Mouse (Mus musculus): Measurements from ENCODE around the gene Cramp1l. TPM values are rescaled to one million over a fixed set of nuclear protein-coding genes. Genes with fewer than 3 reads are reported as not detected.
"Not testable (repeated sequence)": the region's sequence is repeated elsewhere in the genome, so short reads cannot be mapped to it uniquely, and the experiment has no call there.

The Cramp1l gene
- total RNA-seq, 2 experiments from 2014 or later, result 27.2 to 28.3 TPM

GRCm38 (mm10) chr17:24959371-24959770 lies 56.2 kb downstream of the Cramp1l start:
- DNase-seq, result no peak

DNA sequence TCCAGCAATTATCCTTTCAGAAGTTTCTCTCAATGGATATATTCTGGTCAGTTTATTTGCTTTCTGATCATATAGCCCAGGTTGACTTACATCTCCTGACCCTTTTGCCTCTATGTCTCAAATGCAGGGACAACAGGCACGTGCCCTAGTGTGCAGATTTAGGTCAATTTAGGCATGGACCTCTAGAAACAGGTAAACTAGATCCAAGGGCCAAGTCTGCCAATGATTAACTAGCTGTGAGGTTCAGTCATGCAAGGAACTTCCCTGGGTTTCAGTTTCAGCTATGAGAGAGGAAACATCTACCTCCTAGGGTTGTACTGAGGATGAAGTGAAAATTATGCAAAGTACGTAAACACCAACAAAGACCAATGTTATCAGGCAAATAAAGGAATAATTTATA lies 62.3 kb downstream of the Cramp1l start:
- DNase-seq, result no peak

- no peak for DNase-seq
These were observed 64.9 kb downstream of the Cramp1l start for GRCm38 (mm10) chr17:24950671-24951070.

GRCm38 (mm10) chr17:24948204-24948603 lies 67.4 kb downstream of the Cramp1l start:
- DNase-seq, result no peak

- not testable (repeated sequence) for DNase-seq
These were observed 72.0 kb downstream of the Cramp1l start for GRCm38 (mm10) chr17:24943589-24943988.

GRCm38 (mm10) chr17:24943036-24943435 lies 72.6 kb downstream of the Cramp1l start:
- peak in 1 of 2 experiments; percentile 21 for DNase-seq

DNA sequence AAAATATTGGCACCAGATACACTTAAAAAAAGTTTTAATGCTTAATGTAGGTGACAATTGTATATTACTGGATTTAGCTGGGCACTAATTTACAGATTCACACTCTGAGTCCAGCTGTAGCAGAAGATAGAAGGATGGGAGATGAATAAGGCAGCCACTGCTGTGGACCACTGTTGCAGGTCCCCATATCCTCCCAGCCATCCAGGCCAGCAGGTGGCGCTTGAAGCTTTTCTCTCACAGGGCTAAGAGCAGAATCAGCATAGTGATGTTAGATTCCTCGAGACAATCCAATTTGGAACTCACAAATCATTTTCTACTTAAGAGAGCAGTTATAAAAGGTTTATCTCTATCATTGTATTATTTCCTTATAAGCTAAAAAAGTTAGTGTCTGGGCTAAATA lies 73.1 kb downstream of the Cramp1l start:
- peak; percentile 22 to 26 for DNase-seq

DNA sequence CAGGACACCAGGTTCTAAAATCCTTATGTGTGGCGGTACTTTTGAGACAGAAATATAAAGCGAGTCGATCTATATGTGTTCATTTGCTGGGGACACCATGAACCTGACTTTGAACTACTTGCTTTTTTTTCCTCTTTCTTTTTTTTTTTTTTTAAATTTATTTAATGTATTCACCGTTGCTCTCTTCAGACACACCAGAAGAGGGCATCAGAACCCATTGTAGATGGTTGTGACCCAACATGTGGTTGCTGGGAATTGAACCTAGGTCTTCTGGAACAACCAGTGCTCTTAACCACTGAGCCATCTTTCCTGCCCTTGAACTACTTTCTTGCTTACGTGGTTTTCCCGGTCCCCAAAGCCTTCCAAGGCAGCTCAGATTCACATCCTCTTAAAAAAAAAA lies 78.3 kb downstream of the Cramp1l start:
- no peak for DNase-seq

DNA sequence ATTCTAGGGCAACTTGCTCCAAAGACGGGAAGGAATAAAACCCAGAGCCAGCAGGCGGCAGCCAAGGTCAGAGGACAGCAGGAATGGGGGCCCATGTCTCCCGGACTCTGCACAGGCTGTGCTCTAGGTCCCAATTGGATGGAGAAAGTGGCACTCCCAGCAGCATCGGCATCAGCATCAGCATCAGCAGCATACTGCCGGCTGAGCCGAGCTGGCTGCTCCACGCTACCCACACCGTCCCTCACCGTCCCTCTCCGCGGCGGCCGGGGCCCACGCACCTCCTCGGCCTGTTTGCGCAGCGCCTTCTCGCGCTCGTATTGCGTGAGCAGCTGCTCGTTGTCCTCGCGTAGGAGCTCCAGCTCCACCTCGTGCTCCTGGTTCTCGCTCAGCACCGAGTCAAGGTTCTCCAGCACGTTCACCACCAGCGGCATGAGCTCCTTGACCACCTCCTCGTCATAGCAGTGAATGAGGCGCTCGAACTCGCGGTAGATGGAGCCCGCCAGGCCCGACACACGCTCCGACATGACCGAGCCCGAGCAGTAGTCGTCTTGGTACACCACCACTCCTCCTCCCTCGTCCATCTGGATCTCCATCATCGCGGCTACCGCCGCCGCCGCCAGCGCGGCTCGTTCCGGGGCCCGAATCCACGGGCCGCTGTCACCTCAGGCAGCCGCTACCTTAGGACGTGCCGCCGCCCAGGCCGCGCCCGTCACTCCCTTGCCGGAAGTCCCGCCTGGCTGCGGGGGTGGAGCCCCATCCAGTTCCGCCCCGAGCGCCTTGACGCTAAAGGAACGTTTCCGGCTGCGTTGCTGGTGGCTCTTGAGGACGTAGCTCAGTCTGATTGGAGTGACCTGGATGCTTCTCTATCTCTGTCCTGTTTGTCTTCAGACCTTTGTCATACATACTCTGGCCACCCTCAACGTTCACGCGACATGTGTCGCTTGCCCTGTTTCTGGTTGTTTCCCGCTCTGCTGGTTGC lies 79.0 kb downstream of the Cramp1l start, which contains the start of gene Mapk8ip3:
Mapk8ip3 (minus strand) TSS at position 719 of the 979 bp plus-strand sequence.
- peak; percentile 94 to 96 for DNase-seq

GRCm38 (mm10) chr17:24935666-24936065 lies 79.9 kb downstream of the Cramp1l start:
- no peak for DNase-seq

DNA sequence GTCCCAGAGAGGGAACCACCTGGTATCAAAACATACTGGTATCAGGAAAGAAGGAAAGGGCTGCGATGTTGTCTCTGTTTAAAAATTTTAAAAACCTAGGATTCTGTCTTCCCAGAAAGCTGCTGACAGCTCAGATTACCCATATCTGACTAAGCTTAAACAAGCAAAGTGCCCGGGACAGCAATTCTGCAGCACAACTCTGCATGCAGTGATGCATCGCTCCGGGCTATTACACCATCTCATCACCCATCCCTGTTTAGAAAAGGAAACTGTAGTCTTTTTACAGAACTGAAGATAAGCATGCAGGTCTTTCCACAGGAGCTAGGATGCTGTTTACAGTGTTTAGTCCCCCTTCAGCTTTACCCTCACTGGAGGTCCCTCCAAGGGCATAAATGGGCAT lies 80.7 kb downstream of the Cramp1l start:
- DNase-seq, result no peak

DNA sequence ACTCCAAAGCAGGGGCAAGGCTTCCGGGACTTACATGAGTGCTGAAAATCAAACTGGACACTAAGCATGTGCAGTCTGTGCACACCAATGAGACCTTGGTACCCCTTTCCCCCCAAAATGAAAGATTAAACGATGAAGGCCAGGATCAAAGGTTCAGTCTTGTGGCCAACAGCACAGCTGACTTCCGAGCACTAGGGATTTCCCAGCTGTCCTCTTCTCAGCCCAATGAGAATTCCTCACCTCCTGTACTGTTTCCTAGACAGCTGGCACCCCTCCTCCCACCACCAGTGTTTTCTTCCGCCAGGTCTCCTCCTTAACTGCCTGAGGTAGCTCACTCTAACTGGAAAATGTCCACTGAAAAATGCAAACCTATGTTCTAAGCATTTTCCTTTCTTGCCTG lies 82.4 kb downstream of the Cramp1l start:
- DNase-seq, result no peak

DNA sequence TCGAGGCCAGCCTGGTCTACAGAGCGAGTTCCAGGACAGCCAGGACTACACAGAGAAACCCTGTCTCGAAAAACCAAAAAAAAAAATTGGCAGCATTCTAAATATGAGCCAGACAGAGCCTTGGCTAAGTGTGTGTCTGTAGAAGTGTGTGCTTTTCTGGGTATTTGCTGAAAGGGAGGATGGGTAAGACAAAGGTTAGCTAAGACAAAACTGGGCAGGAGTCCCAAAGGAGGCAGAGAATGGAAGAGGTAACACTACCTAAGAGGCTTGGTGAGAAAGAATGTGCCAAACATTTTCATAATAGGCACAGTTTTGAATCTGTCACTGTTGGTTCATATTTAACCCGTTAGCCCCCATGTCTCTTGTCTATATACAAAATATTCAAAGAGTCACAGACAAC lies 83.2 kb downstream of the Cramp1l start:
- no peak for DNase-seq

DNA sequence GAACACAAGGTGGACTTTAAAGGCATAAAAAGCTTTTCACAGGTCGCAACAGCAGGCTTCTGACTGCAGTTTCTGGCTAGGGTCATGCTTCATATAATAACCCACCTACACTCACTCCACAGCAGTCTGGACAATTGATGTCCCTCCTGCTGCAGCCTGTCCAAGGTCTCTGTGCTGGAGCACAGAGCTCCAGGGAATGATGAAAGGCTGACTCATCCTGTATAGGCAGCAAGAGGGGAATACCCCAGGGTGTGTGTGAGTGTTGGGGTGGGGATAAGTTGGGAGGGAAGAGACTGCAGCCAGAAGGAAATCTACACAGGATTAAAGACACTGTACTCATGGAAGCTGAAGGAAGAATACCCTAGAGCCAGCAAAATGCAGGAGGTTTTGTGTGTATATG lies 86.1 kb downstream of the Cramp1l start:
- no peak for DNase-seq

DNA sequence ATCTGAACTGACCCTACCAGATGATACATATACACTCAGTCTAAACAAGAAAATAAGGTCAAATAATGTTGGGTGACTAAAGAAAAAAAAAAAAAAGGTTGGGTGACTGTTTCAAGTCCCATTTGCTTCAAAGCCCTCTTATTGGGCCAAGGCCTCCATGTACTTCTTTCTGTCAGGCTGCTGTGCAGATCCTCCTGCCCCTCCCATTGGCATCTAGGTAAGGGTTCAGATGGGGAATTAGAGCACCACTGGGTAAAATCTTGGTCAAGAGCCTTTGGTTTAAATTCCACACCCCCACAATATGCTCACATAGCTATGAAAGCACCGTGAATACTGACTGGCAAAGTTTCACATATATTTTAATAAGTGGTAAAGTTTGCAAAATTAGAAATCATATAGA lies 92.3 kb downstream of the Cramp1l start:
- no peak for DNase-seq

DNA sequence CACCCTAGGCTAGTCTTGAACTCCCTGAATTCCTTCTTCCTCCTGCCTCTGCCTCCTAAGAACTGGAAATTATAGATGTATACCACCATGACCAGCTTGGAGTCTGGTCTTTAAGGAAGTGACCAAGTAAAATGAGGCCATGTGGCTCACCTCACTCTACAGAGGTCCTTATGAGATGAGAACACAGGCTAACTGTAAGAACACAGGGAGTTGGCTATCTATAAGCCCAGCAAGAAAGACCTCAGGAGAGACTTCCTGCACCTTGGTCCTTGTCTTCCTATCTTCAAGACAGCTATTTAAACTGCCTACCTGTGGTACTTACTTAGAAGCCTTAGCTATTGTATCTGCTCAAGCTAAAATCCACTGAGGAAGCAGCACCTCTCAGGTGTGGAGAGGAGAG lies 101.6 kb downstream of the Cramp1l start:
- DNase-seq, result no peak

Other genes starting within 250 kb of the Cramp1l start
- not detected for gene Meiob, start 211.5 kb downstream of the Cramp1l start, total RNA-seq (2021)
- 100 to 1,000 TPM; 131 to 134 TPM for gene Hagh, start 175.6 kb downstream of the Cramp1l start, total RNA-seq (2021)
- gene Fahd1, start 165.4 kb downstream of the Cramp1l start, total RNA-seq (2021), result 10 to 100 TPM; 18.3 to 23.0 TPM
- gene Igfals, start 149.8 kb downstream of the Cramp1l start, total RNA-seq (2021), result under 1 TPM in 1 of 2 experiments, not detected in 1; 0.33 TPM
- 10 to 100 TPM; 33.2 to 37.1 TPM for gene Nubp2, start 129.4 kb downstream of the Cramp1l start, total RNA-seq (2021)
- gene Spsb3, start 129.1 kb downstream of the Cramp1l start, total RNA-seq (2021), result 10 to 100 TPM; 39.2 to 42.8 TPM
- 10 to 100 TPM; 57.5 to 70.4 TPM for gene Eme2, start 120.7 kb downstream of the Cramp1l start, total RNA-seq (2021)
- 10 to 100 TPM; 75.3 to 75.9 TPM for gene Mrps34, start 120.7 kb downstream of the Cramp1l start, total RNA-seq (2021)
- gene Nme3, start 119.3 kb downstream of the Cramp1l start, total RNA-seq (2021), result 10 to 100 TPM; 60.0 to 67.5 TPM
- 100 to 1,000 TPM; 384 to 406 TPM for gene Mapk8ip3, start 78.8 kb downstream of the Cramp1l start, total RNA-seq (2021)
- 1 to 10 TPM; 5.5 to 6.3 TPM for gene Jpt2, start 55.1 kb downstream of the Cramp1l start, total RNA-seq (2021)
- gene Ift140, start 297 bp upstream of the Cramp1l start, total RNA-seq (2021), result 10 to 100 TPM; 23.8 to 24.0 TPM
- 1 to 10 TPM; 7.7 to 8.2 TPM for gene Tmem204, start 67.8 kb upstream of the Cramp1l start, total RNA-seq (2021)
- gene Telo2, start 100.2 kb upstream of the Cramp1l start, total RNA-seq (2021), result 10 to 100 TPM; 36.6 to 37.8 TPM
- 1 to 10 TPM; 2.3 to 2.5 TPM for gene Ptx4, start 105.0 kb upstream of the Cramp1l start, total RNA-seq (2021)
- gene Clcn7, start 117.6 kb upstream of the Cramp1l start, total RNA-seq (2021), result 10 to 100 TPM; 52.3 to 53.0 TPM
- gene Ccdc154, start 146.7 kb upstream of the Cramp1l start, total RNA-seq (2021), result under 1 TPM; 0.15 TPM
- gene Gm38655, start 159.7 kb upstream of the Cramp1l start, total RNA-seq (2021), result not detected
- 10 to 100 TPM; 20.3 to 22.6 TPM for gene BC003965, start 168.8 kb upstream of the Cramp1l start, total RNA-seq (2021)
- 10 to 100 TPM; 39.4 to 44.6 TPM for gene Unkl, start 172.6 kb upstream of the Cramp1l start, total RNA-seq (2021)
- gene Gnptg, start 224.3 kb upstream of the Cramp1l start, total RNA-seq (2021), result 10 to 100 TPM; 67.3 to 72.2 TPM
- gene Tsr3, start 224.4 kb upstream of the Cramp1l start, total RNA-seq (2021), result 10 to 100 TPM; 23.5 to 25.5 TPM
- gene Baiap3, start 240.6 kb upstream of the Cramp1l start, total RNA-seq (2021), result 1 to 10 TPM; 6.2 to 7.7 TPM